Mouse (Mus musculus): ENCODE results near the gene Desi1. TPM values are rescaled to one million over a fixed set of nuclear protein-coding genes. Genes with fewer than 3 reads are reported as not detected.

Desi1 gene
- polyA plus RNA-seq, 1 experiment from 2014 or later = 30.9 TPM

- H3K4me2 ChIP-seq = no peak overlapping the region
- no peaks in the 10 kb centered on the region for H3K9me3 ChIP-seq
- H3K9ac ChIP-seq = no peak overlapping the region
- 84% methylated on average over 10 of the region's 10 CpGs for WGBS
- ATAC-seq (ENCODE audit: insufficient number of reproducible peaks, low FRiP score, low TSS enrichment, low read depth) = no peak
- H3K4me3 ChIP-seq = no peak overlapping the region
- peaks cover 35% of the 10 kb centered on the region for H3K36me3 ChIP-seq
- no peak overlapping the region for H3K27ac ChIP-seq
- no peaks in the 10 kb centered on the region for H3K27me3 ChIP-seq
- H3K4me1 ChIP-seq = 0 out of 2 replicates have a peak, but pooled peaks cover 7% of the 10 kb centered on the region
Measured at GRCm38 (mm10) chr15:81949076-81949475, 84.6 kb downstream of the Desi1 start.

GRCm38 (mm10) chr15:81943176-81943749 lies 90.4 kb downstream of the Desi1 start:
- no peaks in the 10 kb centered on the region for H3K9me3 ChIP-seq
- H3K4me2 ChIP-seq = no peak overlapping the region
- ATAC-seq (ENCODE audit: insufficient number of reproducible peaks, low FRiP score, low TSS enrichment, low read depth) = no peak
- H3K4me3 ChIP-seq = no peak overlapping the region
- H3K4me1 ChIP-seq = peaks cover 10% of the 10 kb centered on the region; the same call in 1 of the 2 replicates
- no peak overlapping the region for H3K27ac ChIP-seq
- no peaks in the 10 kb centered on the region for H3K27me3 ChIP-seq
- H3K36me3 ChIP-seq = 0 out of 2 replicates have a peak, but pooled peaks cover 3% of the 10 kb centered on the region
- H3K9ac ChIP-seq = no peak overlapping the region
- WGBS = 15% methylated on average over 9 of the region's 9 CpGs

Other genes with a start within 250 kb of the Desi1 start
- gene Tef, start 231.4 kb downstream of the Desi1 start, polyA plus RNA-seq (2015; fragmentation: Nextera tagmentation; extraction: Ambion mirVana) = 28.9 and 30.7 TPM in 2 replicates
- gene Tob2, start 175.1 kb downstream of the Desi1 start, polyA plus RNA-seq (2015; fragmentation: Nextera tagmentation; extraction: Ambion mirVana) = 29.8 and 32.1 TPM in 2 replicates
- gene Phf5a, start 162.0 kb downstream of the Desi1 start, polyA plus RNA-seq (2015; fragmentation: Nextera tagmentation; extraction: Ambion mirVana) = 124 TPM in 2 replicates
- 144 and 165 TPM in 2 replicates for gene Aco2, start 161.6 kb downstream of the Desi1 start, polyA plus RNA-seq (2015; fragmentation: Nextera tagmentation; extraction: Ambion mirVana)
- gene Polr3h, start 107.6 kb downstream of the Desi1 start, polyA plus RNA-seq (2015; fragmentation: Nextera tagmentation; extraction: Ambion mirVana) = 60.5 and 76.3 TPM in 2 replicates
- 14.0 and 16.1 TPM in 2 replicates for gene Csdc2, start 97.1 kb downstream of the Desi1 start, polyA plus RNA-seq (2015; fragmentation: Nextera tagmentation; extraction: Ambion mirVana)
- 39.5 and 40.5 TPM in 2 replicates for gene Pmm1, start 72.9 kb downstream of the Desi1 start, polyA plus RNA-seq (2015; fragmentation: Nextera tagmentation; extraction: Ambion mirVana)
- gene 1700029P11Rik, start 53.3 kb downstream of the Desi1 start, polyA plus RNA-seq (2015; fragmentation: Nextera tagmentation; extraction: Ambion mirVana) = not detected in 2 replicates
- 73.8 and 77.5 TPM in 2 replicates for gene Xrcc6, start 46.0 kb downstream of the Desi1 start, polyA plus RNA-seq (2015; fragmentation: Nextera tagmentation; extraction: Ambion mirVana)
- 250 and 262 TPM in 2 replicates for gene Snu13, start 13.7 kb upstream of the Desi1 start, polyA plus RNA-seq (2015; fragmentation: Nextera tagmentation; extraction: Ambion mirVana)
- gene 4930407I10Rik, start 25.3 kb upstream of the Desi1 start, polyA plus RNA-seq (2015; fragmentation: Nextera tagmentation; extraction: Ambion mirVana) = not detected in 2 replicates
- 0.05 TPM in 1 of 2 replicates, not detected in the other for gene Mei1, start 36.1 kb upstream of the Desi1 start, polyA plus RNA-seq (2015; fragmentation: Nextera tagmentation; extraction: Ambion mirVana)
- 24.6 and 28.8 TPM in 2 replicates for gene Ccdc134, start 94.1 kb upstream of the Desi1 start, polyA plus RNA-seq (2015; fragmentation: Nextera tagmentation; extraction: Ambion mirVana)
- gene Srebf2, start 113.3 kb upstream of the Desi1 start, polyA plus RNA-seq (2015; fragmentation: Nextera tagmentation; extraction: Ambion mirVana) = 155 and 165 TPM in 2 replicates
- gene Shisa8, start 179.0 kb upstream of the Desi1 start, polyA plus RNA-seq (2015; fragmentation: Nextera tagmentation; extraction: Ambion mirVana) = 0.25 and 0.40 TPM in 2 replicates
- 0.19 and 0.29 TPM in 2 replicates for gene Tnfrsf13c, start 190.5 kb upstream of the Desi1 start, polyA plus RNA-seq (2015; fragmentation: Nextera tagmentation; extraction: Ambion mirVana)
- 48.5 and 49.5 TPM in 2 replicates for gene Cenpm, start 210.9 kb upstream of the Desi1 start, polyA plus RNA-seq (2015; fragmentation: Nextera tagmentation; extraction: Ambion mirVana)
- gene 1500009C09Rik, start 218.5 kb upstream of the Desi1 start, polyA plus RNA-seq (2015; fragmentation: Nextera tagmentation; extraction: Ambion mirVana) = not detected in 2 replicates
- 5.5 and 8.4 TPM in 2 replicates for gene Sept3, start 241.0 kb upstream of the Desi1 start, polyA plus RNA-seq (2015; fragmentation: Nextera tagmentation; extraction: Ambion mirVana)